Mouse (Mus musculus): ENCODE results near the gene Gng13.

Gng13 gene

DNA sequence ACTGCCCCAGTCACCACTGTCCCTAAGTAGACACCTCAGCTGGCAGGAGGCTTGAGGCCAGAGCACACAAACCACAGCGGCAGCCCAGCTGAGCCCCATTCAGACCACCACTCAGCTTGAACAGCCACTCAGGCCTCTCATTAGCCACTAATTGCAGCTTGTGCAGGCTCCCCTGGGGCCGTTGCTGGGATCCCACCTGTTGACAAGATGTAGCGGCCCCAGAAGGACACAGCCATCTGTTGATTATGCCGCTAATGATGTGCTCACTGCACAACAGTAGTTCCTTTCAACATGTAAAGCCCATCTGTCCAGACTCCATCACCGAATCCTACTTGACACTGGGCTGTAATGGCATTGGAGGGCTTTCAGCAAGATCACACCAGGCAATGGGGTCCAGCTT, 48.9 kb downstream of the Gng13 start:
- in situ Hi-C loops (cut with MboI; ENCODE audit: unreplicated experiment in 2 of 2) = loop anchor here (5.0 to 25.0 kb wide), 3 partner anchors 36 to 646 kb away; partner anchors contain the start of gene Neurl1b (in 1 of the 2)

All from v-Abl transformed pro-B cells (cell line).